Mouse (Mus musculus) gastrocnemius, postnatal 14 days (tissue): ENCODE data around the gene Gm13691. TPM values are rescaled to one million over a fixed set of nuclear protein-coding genes. Genes with fewer than 3 reads are reported as not detected.
A peak's percentile ranks its signal among the peaks of the same experiment; 100 is the strongest.
"Not testable (repeated sequence)": the region's sequence is repeated elsewhere in the genome, so short reads cannot be mapped to it uniquely, and the experiment has no call there.

Experiments
- DNase-seq: peaks from one replicate; pipeline ENCODE4 v3.0.0; 2021; ENCODE audit warnings: mixed read lengths
- intact Hi-C: fragments of 180-260 bp; cut with DNase I; formaldehyde crosslinking; loops from one replicate; pipeline ENCODE4 v1.15.1; 2025; ENCODE audit warnings: low total_unique reads
- total RNA-seq, 2 experiments: library from RNA; stranded (reverse); gene quantifications; 2 replicates each; pipeline ENCODE4 v1.2.3; 2021

The Gm13691 gene
- total RNA-seq, 2 experiments from 2014 or later = 0.60 to 0.80 TPM

- peak; percentile 32 for DNase-seq
- intact Hi-C loops = no loop called here
These were observed 32.6 kb downstream of the Gm13691 start for GRCm38 (mm10) chr2:84022905-84023304.

GRCm38 (mm10) chr2:84023319-84023718, 33.0 kb downstream of the Gm13691 start:
- no peak for DNase-seq
- intact Hi-C loops = no loop called here

- intact Hi-C loops = no loop called here
- peak; percentile 25 for DNase-seq
These were observed 34.9 kb downstream of the Gm13691 start for GRCm38 (mm10) chr2:84025217-84025616.

- intact Hi-C loops = no loop called here
- no peak for DNase-seq
These were observed 42.2 kb downstream of the Gm13691 start for GRCm38 (mm10) chr2:84032505-84032904.

- intact Hi-C loops = no loop called here
- DNase-seq = no peak
These were observed 45.6 kb downstream of the Gm13691 start for GRCm38 (mm10) chr2:84035997-84036396.

GRCm38 (mm10) chr2:84037304-84037703, 47.0 kb downstream of the Gm13691 start:
- intact Hi-C loops = no loop called here

GRCm38 (mm10) chr2:84037943-84038342, 47.6 kb downstream of the Gm13691 start:
- DNase-seq, intact Hi-C loops: not testable (repeated sequence)

More at GRCm38 (mm10) chr2:84037304-84037703, 47.0 kb downstream of the Gm13691 start:
- DNase-seq = no peak

GRCm38 (mm10) chr2:84039277-84039676, 48.9 kb downstream of the Gm13691 start:
- DNase-seq = no peak
- intact Hi-C loops = no loop called here

Other genes with a start within 250 kb of the Gm13691 start
- 1 to 10 TPM; 2.6 to 2.8 TPM for gene Fam171b, start 177.9 kb upstream of the Gm13691 start, total RNA-seq
- gene Zswim2, start 49.3 kb upstream of the Gm13691 start, total RNA-seq = not detected
- under 1 TPM; 0.60 to 0.80 TPM for gene Gm13698, start 34.9 kb upstream of the Gm13691 start, total RNA-seq
- gene Gm13693, start 29.1 kb upstream of the Gm13691 start, total RNA-seq = under 1 TPM; 0.60 to 0.80 TPM
- under 1 TPM in 1 of 2 experiments, not detected in 1; 0.60 TPM for gene Gm13695, start 23.2 kb upstream of the Gm13691 start, total RNA-seq
- gene Gm13696, start 17.4 kb upstream of the Gm13691 start, total RNA-seq = under 1 TPM; 0.60 to 0.80 TPM
- gene Gm13694, start 11.6 kb upstream of the Gm13691 start, total RNA-seq = under 1 TPM; 0.60 to 0.80 TPM
- gene Gm13697, start 5.8 kb upstream of the Gm13691 start, total RNA-seq = under 1 TPM; 0.60 to 0.80 TPM